Mouse (Mus musculus) embryonic facial prominence, embryonic 11.5 days (tissue): ENCODE data around the gene Lgals2. TPM values are rescaled to one million over a fixed set of nuclear protein-coding genes. Genes with fewer than 3 reads are reported as not detected.

Experiments
- ATAC-seq: fragments of 200-750 bp; cut with Nextera tagmentation; replicated peaks from 2 replicates; pipeline ENCODE4 v1.8.0; 2017; ENCODE audit warnings: low read depth; ENCODE audit not compliant: insufficient number of reproducible peaks, low FRiP score, low TSS enrichment
- DNase-seq: peaks from one replicate; pipeline ENCODE4 v3.0.0-alpha.2; 2015; ENCODE audit warnings: low spot score
- H3K27ac ChIP-seq: fragments of 300-500 bp; sonication (generic); replicated peaks from 2 replicates; pipeline ENCODE4 v1.5.1; 2014; ENCODE audit warnings: mild to moderate bottlenecking, low read depth, low read length, control low read depth
- H3K27me3 ChIP-seq: fragments of 300-500 bp; sonication (generic); 2 replicates; pipeline ENCODE4 v1.6.1; 2014; ENCODE audit warnings: mild to moderate bottlenecking, low read length, moderate library complexity, mixed read lengths; ENCODE audit not compliant: control insufficient read depth, insufficient read depth
- H3K36me3 ChIP-seq: fragments of 300-500 bp; sonication (generic); replicated peaks from 2 replicates; pipeline ENCODE4 v1.6.1; 2014; ENCODE audit warnings: low read depth, mild to moderate bottlenecking, low read length, moderate library complexity, mixed read lengths; ENCODE audit not compliant: control insufficient read depth, insufficient read depth
- H3K4me1 ChIP-seq: fragments of 300-500 bp; sonication (generic); 2 replicates; pipeline ENCODE4 v1.6.1; 2014; ENCODE audit warnings: low read length, mixed read lengths; ENCODE audit not compliant: control insufficient read depth, insufficient read depth
- H3K4me2 ChIP-seq: fragments of 300-500 bp; sonication (generic); 2 replicates; pipeline ENCODE4 v1.6.1; 2014; ENCODE audit warnings: low read depth, mild to moderate bottlenecking, control low read depth, low read length, moderate library complexity
- H3K4me3 ChIP-seq: fragments of 300-500 bp; sonication (generic); 2 replicates; pipeline ENCODE4 v1.5.1; 2014; ENCODE audit warnings: low read depth, low read length, control low read depth
- H3K9ac ChIP-seq: fragments of 300-500 bp; sonication (generic); replicated peaks from 2 replicates; pipeline ENCODE4 v1.6.1; 2014; ENCODE audit warnings: mild to moderate bottlenecking, control low read depth, low read length
- H3K9me3 ChIP-seq: fragments of 300-500 bp; sonication (generic); replicated peaks from 2 replicates; pipeline ENCODE4 v1.6.1; 2016; ENCODE audit warnings: mild to moderate bottlenecking, low read length, inconsistent platforms, mixed read lengths; ENCODE audit not compliant: control insufficient read depth
- WGBS: fragments of 180-500 bp; shearing (Covaris S2); extraction: QIAGEN DNeasy Blood & Tissue Kit; methylation state at CpG from one replicate; pipeline ENCODE4 v1.1.7; 2014; 5-methylcytosine and 5-hydroxymethylcytosine counted together
- polyA plus RNA-seq: library from polyadenylated mRNA; unstranded; fragments of >200 nt; fragmentation: Nextera tagmentation; extraction: Ambion mirVana; gene quantifications from 2 replicates; pipeline ENCODE4 v1.2.1, GENCODE M21; 2014

Lgals2 gene
- polyA plus RNA-seq, 1 experiment from 2014 or later = not detected

DNA sequence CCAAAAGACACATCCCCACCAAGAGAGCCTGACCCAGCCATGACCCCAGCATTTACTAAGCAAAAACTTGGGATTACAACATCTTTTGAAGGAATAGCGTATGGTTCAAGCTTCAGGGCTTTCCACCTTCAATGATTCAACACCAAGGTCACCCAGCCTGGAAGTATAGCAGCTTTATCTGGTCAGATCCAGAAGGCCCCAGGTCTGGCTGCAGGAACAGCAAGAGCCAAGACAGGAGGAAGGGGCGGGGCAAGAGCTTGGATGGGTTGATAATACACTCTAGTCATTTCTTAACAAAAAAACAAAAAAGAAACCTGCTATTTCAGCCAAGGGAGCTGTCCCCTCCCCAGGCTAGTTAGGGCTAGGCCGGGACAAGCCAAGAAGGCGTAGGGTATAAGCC is 42.2 kb upstream of the Lgals2 start:
- WGBS = 91% methylated on average over 4 of the region's 4 CpGs
- Histone ChIP-seq H3K4me1 (peaks cover 4% of the 10 kb centered on the region), H3K27ac (no peak overlapping the region), H3K9ac (no peak overlapping the region), H3K4me3 (no peak overlapping the region), H3K4me2 (no peak overlapping the region), H3K9me3 (no peaks in the 10 kb centered on the region), H3K27me3 (no peaks in the 10 kb centered on the region), H3K36me3 (no peaks in the 10 kb centered on the region; the same call in 1 of the 2 replicates)
- DNase-seq = no peak
- no peak for ATAC-seq

DNA sequence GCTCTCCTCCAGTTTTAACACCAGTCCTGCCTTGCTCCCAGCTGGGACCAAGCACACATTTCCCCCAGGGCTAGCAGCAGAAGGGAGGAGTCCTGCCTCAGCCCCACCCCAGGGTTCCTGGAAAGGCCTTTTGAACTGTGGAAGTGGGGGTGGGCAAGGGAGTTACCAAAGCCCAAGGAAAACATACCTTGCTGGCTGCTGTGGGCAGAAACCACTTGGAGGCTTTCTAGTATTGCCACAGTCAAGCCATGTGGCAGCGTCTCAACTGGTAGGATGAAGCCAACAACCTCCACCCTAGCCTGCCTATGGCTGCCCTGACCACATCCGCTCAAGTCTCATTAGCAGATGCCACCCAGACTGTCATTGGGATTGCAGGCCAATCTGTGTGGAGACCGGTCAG is 40.8 kb upstream of the Lgals2 start:
- Histone ChIP-seq H3K9me3 (no peaks in the 10 kb centered on the region), H3K9ac (no peak overlapping the region), H3K4me3 (no peak overlapping the region), H3K4me1 (peaks cover under 1% of the 10 kb centered on the region), H3K27ac (no peak overlapping the region), H3K36me3 (no peaks in the 10 kb centered on the region; the same call in none of the 2 replicates), H3K4me2 (no peak overlapping the region), H3K27me3 (no peaks in the 10 kb centered on the region)
- ATAC-seq (no peak), DNase-seq (no peak)
- WGBS = 84% methylated on average over 3 of the region's 3 CpGs

DNA sequence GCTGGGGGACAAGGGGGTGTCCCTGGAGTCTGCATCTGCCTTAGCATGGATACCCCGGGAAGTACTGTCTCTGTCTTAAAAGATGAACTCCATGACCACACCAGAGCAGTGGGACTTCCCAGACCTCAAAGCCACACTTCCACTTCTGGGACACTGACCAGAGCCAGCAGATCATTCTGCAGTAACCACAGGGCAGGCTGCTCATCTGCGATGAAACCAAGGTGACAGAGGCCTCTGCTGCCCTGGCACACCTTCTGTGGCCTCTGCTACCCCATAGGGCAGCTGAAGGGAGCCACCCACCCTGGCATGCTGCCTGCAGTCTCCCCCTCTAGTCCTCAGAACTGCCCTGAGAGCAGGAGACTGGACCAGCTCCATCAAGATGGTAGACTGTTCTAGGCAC is 40.4 kb upstream of the Lgals2 start:
- 89% methylated on average over 2 of the region's 2 CpGs for WGBS
- Histone ChIP-seq H3K27ac (no peak overlapping the region), H3K4me2 (no peak overlapping the region), H3K4me3 (no peak overlapping the region), H3K9ac (no peak overlapping the region), H3K4me1 (no peaks in the 10 kb centered on the region; the same call in 1 of the 2 replicates), H3K9me3 (no peaks in the 10 kb centered on the region), H3K27me3 (no peaks in the 10 kb centered on the region), H3K36me3 (no peaks in the 10 kb centered on the region; the same call in none of the 2 replicates)
- DNase-seq = no peak
- ATAC-seq = no peak

DNA sequence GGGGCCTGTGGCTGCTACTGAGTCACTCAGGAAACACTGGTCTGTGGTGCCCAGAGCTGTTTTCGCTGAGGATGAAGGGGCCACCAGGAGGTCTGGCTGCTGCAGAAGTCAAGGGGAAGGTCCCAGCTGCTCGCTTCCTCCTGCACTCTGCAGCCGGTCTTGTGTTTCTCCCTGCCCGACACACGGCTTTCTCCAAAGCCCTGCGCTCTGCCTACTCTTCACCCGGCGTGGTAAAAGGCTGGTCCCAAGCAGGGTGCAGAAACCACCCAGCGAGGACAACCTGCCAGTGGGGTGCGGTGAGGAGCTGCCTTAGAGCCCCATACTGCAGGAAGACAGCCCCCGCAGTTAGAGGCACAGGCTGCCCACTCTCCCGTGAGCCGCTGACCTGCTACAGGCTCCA is 39.4 kb upstream of the Lgals2 start:
- H3K4me1 ChIP-seq = no peaks in the 10 kb centered on the region; the same call in 1 of the 2 replicates
- no peak overlapping the region for H3K4me3 ChIP-seq
- no peak for ATAC-seq
- no peak for DNase-seq
- H3K27me3 ChIP-seq = no peaks in the 10 kb centered on the region
- H3K4me2 ChIP-seq = no peak overlapping the region
- no peaks in the 10 kb centered on the region; the same call in none of the 2 replicates for H3K36me3 ChIP-seq
- H3K9ac ChIP-seq = no peak overlapping the region
- H3K9me3 ChIP-seq = no peaks in the 10 kb centered on the region
- no peak overlapping the region for H3K27ac ChIP-seq
- WGBS = 80% methylated on average over 13 of the region's 13 CpGs

DNA sequence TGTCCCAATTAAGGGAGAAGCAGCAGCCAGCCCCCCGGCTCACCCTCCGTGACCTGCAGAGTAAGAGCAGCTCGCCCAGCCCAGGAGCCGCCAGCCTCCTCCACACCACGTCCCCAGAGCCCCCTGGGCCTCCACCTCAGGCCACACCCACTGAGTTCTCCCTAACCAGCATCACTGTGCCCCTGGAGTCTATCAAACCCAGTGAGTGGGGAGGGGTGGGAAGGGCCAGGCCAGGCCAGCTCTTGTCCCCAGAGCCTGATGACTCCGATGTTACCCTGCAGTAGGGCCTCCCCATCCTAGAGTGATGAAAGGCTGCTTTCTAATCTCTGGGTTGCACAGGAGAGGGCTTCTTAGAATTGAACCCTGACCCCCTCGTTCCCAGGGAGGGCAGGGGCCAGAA is 37.1 kb upstream of the Lgals2 start:
- Histone ChIP-seq H3K4me2 (no peak overlapping the region), H3K36me3 (no peaks in the 10 kb centered on the region; the same call in none of the 2 replicates), H3K27me3 (no peaks in the 10 kb centered on the region), H3K4me3 (no peak overlapping the region), H3K4me1 (no peaks in the 10 kb centered on the region; the same call in 1 of the 2 replicates), H3K27ac (no peak overlapping the region), H3K9ac (no peak overlapping the region), H3K9me3 (no peaks in the 10 kb centered on the region)
- WGBS = 65% methylated on average over 7 of the region's 7 CpGs
- no peak for DNase-seq
- ATAC-seq = no peak

DNA sequence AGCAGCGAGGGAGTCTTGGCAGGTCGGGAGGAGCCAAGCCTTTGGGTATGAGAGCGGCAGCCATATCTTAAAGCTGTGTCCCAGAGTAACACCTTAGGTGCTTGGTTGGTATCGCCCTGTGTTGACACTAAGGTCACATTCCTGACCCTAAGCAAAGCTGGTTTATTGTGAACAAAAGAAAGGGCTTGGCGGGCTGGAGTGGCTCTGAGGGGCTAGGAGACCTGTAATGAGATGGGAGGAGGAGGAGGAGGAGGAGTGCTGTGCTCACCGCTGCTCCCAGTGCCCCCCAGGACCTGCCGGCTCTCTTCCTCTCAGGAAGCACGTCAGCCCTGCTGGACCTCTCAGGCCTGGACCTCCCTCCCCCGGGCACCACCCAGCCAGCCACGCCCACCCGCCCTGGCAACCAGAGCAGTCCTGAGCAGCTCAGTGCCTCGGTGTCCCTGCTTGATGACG is 34.1 kb upstream of the Lgals2 start:
- Histone ChIP-seq H3K4me1 (no peaks in the 10 kb centered on the region; the same call in 1 of the 2 replicates), H3K9me3 (no peaks in the 10 kb centered on the region), H3K27me3 (no peaks in the 10 kb centered on the region), H3K27ac (no peak overlapping the region), H3K4me3 (no peak overlapping the region), H3K9ac (no peak overlapping the region), H3K4me2 (no peak overlapping the region), H3K36me3 (peaks cover 4% of the 10 kb centered on the region)
- 23% methylated on average over 13 of the region's 13 CpGs for WGBS
- DNase-seq = no peak
- ATAC-seq = no peak

DNA sequence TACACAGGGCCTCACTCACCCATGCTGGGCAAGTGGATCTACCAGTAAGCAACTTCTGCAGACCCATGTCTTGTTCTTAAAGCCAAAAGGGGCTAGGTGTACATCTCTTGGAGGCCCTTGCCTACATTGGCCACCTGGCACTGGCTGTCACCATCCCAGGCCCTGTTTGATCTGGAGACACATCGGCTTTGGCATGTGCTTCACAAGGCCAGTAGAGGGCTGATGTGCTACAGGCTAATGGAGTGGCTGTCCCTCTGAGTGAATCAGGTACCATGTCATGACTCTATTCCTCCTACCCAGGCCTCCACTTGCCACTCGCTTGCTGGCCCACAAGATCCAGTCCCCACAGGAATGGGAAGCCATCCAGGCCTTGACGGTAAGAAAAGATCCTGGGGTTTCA is 26.5 kb upstream of the Lgals2 start:
- no peak overlapping the region for H3K9ac ChIP-seq
- H3K4me1 ChIP-seq = peaks cover 4% of the 10 kb centered on the region
- DNase-seq = no peak
- ATAC-seq = no peak
- H3K27ac ChIP-seq = no peak overlapping the region
- H3K4me2 ChIP-seq = no peak overlapping the region
- no peak overlapping the region for H3K4me3 ChIP-seq
- peaks cover 8% of the 10 kb centered on the region for H3K36me3 ChIP-seq
- no peaks in the 10 kb centered on the region for H3K27me3 ChIP-seq
- no peaks in the 10 kb centered on the region for H3K9me3 ChIP-seq
- whole genome bisulfite sequencing = 92% methylated on average over 3 of the region's 3 CpGs

DNA sequence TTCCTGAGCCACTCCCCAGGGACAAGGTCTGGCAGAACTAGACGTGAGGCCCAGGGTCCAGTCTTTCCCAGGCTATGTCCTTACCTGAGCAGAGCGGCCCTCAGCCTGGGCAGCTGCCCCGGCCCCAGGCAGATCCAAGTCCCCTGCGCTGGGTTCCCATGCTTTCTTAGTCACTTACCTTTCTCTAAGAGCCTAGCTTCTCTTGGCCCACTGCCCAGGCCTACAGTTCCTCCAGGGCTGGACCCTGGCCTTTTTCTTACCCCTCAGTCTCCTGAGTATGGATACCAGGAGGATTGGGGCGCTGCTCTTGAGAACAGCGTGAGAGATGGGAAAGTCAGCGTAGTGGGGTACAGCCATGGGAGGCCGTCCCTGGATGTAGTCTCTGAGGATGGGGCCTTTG is 25.1 kb upstream of the Lgals2 start:
- DNase-seq (no peak), ATAC-seq (no peak)
- peaks cover 4% of the 10 kb centered on the region for H3K36me3 ChIP-seq
- no peaks in the 10 kb centered on the region for H3K9me3 ChIP-seq
- H3K4me1 ChIP-seq = peaks cover 4% of the 10 kb centered on the region
- no peaks in the 10 kb centered on the region for H3K27me3 ChIP-seq
- no peak overlapping the region for H3K9ac ChIP-seq
- H3K4me3 ChIP-seq = no peak overlapping the region
- WGBS = 94% methylated on average over 8 of the region's 8 CpGs
- no peak overlapping the region for H3K27ac ChIP-seq
- no peak overlapping the region for H3K4me2 ChIP-seq
